Mouse (Mus musculus) testis, adult 2 months (tissue): ENCODE measurements around the gene Cacybp. TPM values are rescaled to one million over a fixed set of nuclear protein-coding genes. Genes with fewer than 3 reads are reported as not detected.

Source experiments
- H3K27ac ChIP-seq: fragments of 200-500 bp; 2 replicates; pipeline ENCODE4 v1.5.1; 2012; ENCODE audit warnings: low read depth, low read length; ENCODE audit not compliant: control insufficient read depth, insufficient read depth
- H3K27me3 ChIP-seq: fragments of 200-500 bp; 2 replicates; pipeline ENCODE4 v1.6.1; 2012; ENCODE audit warnings: mild to moderate bottlenecking, low read length, moderate library complexity; ENCODE audit not compliant: control insufficient read depth, insufficient read depth
- H3K36me3 ChIP-seq: fragments of 200-500 bp; 2 replicates; pipeline ENCODE4 v1.6.1; 2012; ENCODE audit warnings: mild to moderate bottlenecking, low read length; ENCODE audit not compliant: control insufficient read depth, insufficient read depth
- H3K4me1 ChIP-seq: fragments of 200-500 bp; 2 replicates; pipeline ENCODE4 v1.6.1; 2012; ENCODE audit warnings: low read length; ENCODE audit not compliant: control insufficient read depth, insufficient read depth
- H3K4me3 ChIP-seq: fragments of 200-500 bp; 2 replicates; pipeline ENCODE4 v1.5.1; 2012; ENCODE audit warnings: low read depth, mild to moderate bottlenecking, low read length, moderate library complexity, mixed read lengths; ENCODE audit not compliant: control insufficient read depth
- CTCF ChIP-seq: fragments of 200-500 bp; IDR thresholded peaks from 2 replicates; pipeline ENCODE4 v1.5.1; 2012; ENCODE audit warnings: low read depth, mild to moderate bottlenecking, inconsistent platforms, low read length, moderate library complexity; ENCODE audit not compliant: control insufficient read depth, insufficient read depth, insufficient replicate concordance
- POLR2A ChIP-seq: fragments of 200-500 bp; IDR thresholded peaks from 2 replicates; pipeline ENCODE4 v1.6.1; 2012; ENCODE audit warnings: low read depth, mild to moderate bottlenecking, inconsistent platforms, low read length, moderate library complexity; ENCODE audit not compliant: control insufficient read depth
- polyA plus RNA-seq: library from polyadenylated mRNA; depleted of rRNA; stranded (reverse); fragments of >200 nt; gene quantifications from 2 replicates; pipeline ENCODE4 v1.2.3, GENCODE M21; 2012

Gene Cacybp
- polyA plus RNA-seq, 1 experiment = 9.8 TPM

DNA sequence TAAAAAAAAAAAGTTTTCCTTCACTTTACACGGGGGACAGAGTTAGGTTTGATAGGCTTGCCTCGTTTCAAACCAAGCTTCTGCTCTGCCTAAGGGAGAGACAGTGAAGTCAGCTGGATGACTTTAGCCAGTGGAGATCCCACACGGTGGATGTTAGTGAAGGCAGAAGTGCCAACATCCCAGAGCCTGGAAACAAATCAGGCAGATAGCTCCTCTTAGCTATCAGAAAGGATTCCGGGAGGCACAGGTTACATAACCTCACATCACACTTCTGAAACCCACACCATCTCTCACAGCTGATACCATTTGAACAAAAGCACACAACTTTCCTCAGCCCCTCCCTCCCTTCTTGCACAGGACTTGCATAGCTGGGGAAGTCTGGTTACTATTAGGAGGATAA, 38.1 kb upstream of the Cacybp start:
- Histone ChIP-seq H3K27me3 (no peaks in the 10 kb centered on the region), H3K36me3 (no peaks in the 10 kb centered on the region), H3K4me3 (no peak overlapping the region), H3K27ac (no peak overlapping the region), H3K4me1 (no peaks in the 10 kb centered on the region)
- no peak for TF ChIP-seq POLR2A
- TF ChIP-seq CTCF = no peak

DNA sequence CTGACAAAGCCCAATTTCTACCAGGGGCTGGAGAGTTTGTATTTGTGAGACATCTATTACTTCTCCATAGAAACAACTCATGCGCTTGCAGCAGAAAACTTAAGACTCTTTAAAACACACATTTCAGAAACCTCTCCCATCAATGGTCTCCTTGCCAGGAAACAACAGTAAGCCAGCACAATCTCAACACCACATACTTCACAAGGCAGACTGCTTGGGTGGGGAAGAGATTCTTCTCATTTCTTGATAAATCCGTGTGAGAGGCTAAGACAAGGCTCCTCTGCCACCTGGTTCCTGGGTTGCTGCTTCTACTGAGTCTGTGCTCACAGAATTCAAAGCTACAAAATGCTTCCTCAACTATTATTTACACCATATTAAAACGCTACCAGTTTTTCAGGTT, 37.1 kb upstream of the Cacybp start:
- no peaks in the 10 kb centered on the region for H3K4me1 ChIP-seq
- H3K36me3 ChIP-seq = no peaks in the 10 kb centered on the region
- no peak overlapping the region for H3K4me3 ChIP-seq
- H3K27me3 ChIP-seq = no peaks in the 10 kb centered on the region
- no peak overlapping the region for H3K27ac ChIP-seq
- TF ChIP-seq CTCF = no peak
- TF ChIP-seq POLR2A = no peak

DNA sequence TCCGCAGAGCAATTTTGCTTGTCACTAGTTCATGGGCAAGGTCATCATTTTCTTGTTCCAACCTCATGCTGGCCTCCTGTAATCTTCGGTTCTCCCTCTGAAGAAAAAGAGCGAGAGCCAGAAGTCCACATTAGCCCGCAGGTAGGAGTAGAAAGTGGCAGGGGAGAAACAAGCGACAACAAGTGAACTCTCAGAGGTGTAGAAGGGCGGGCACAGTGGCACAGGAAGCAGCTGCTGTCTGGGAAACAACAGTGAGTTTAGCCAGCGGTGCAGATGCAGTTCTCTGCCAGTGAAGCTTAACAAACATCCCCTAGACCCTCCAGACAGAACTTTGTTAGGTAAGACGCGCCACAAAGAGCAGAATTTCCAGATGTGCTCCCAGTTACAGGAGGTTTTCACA, 34.8 kb upstream of the Cacybp start:
- no peaks in the 10 kb centered on the region for H3K36me3 ChIP-seq
- H3K27ac ChIP-seq = no peak overlapping the region
- no peak overlapping the region for H3K4me3 ChIP-seq
- H3K27me3 ChIP-seq = no peaks in the 10 kb centered on the region
- TF ChIP-seq POLR2A (no peak), CTCF (no peak)
- H3K4me1 ChIP-seq = no peaks in the 10 kb centered on the region

DNA sequence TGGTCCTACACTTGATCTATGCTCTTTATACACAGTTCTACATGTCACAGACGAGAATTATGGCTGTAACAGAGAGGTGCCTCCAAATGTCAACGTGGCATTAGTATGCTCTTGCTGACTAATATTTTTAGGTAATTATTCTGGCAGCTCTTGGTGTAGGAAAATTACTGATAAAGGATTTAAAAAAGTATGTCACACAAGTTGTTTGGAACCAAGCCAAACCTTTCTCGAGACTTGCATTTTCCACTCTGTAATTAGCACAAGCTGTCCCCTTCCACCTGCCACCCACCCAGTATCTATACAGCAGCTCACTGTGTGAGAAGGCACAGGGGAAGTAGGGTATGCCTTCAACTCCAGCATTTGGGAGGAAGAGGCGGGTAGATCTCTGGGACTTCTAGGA, 34.2 kb upstream of the Cacybp start:
- no peaks in the 10 kb centered on the region for H3K27me3 ChIP-seq

DNA sequence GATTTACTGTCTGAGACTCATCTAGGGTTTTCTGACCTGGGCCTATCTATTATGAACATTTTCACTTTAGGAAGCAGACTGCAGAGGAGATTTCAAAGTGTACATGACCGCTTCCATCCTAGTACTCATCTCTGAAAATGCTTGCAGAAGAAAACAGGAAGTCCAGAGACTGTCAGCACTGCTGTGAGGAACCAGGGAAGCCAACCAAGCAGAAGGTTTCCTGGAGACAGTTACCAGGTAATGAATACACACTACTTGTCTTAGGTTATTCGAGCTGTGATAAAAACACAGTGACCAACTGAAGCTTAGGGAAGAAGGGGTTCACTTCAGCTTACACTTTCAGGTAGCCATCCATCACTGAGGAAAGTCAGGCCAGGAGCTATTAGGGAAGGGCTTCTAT, 33.3 kb upstream of the Cacybp start:
- Histone ChIP-seq H3K4me1 (no peaks in the 10 kb centered on the region), H3K27ac (no peak overlapping the region), H3K27me3 (no peaks in the 10 kb centered on the region), H3K36me3 (no peaks in the 10 kb centered on the region), H3K4me3 (no peak overlapping the region)
- no peak for TF ChIP-seq CTCF
- TF ChIP-seq POLR2A = no peak

More for the DNA sequence above, 34.2 kb upstream of the Cacybp start:
- Histone ChIP-seq H3K27ac (no peak overlapping the region), H3K4me1 (no peaks in the 10 kb centered on the region), H3K36me3 (no peaks in the 10 kb centered on the region), H3K4me3 (no peak overlapping the region)
- no peak for TF ChIP-seq CTCF
- TF ChIP-seq POLR2A = no peak

DNA sequence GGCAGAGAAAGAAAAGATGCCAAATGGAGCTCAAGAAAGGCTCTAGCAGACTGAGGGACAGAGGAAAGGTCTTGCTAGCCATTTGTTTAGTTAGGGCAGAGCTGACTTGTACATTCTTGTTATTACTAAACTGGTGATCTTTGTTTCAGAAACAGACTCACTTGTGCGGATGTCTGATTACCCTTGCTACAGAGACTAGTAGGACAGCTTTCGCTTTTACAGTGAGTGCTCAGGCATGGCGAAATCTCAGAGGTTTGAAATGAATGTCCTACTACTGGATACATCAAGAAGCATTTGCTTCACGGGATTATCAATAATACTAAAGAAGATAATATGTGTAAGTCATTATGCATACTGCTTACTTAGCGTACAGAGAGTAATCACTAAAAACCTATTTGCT, 32.0 kb upstream of the Cacybp start:
- Histone ChIP-seq H3K27me3 (no peaks in the 10 kb centered on the region), H3K4me3 (no peak overlapping the region), H3K27ac (no peak overlapping the region), H3K4me1 (no peaks in the 10 kb centered on the region), H3K36me3 (no peaks in the 10 kb centered on the region)
- TF ChIP-seq POLR2A (no peak), CTCF (no peak)

DNA sequence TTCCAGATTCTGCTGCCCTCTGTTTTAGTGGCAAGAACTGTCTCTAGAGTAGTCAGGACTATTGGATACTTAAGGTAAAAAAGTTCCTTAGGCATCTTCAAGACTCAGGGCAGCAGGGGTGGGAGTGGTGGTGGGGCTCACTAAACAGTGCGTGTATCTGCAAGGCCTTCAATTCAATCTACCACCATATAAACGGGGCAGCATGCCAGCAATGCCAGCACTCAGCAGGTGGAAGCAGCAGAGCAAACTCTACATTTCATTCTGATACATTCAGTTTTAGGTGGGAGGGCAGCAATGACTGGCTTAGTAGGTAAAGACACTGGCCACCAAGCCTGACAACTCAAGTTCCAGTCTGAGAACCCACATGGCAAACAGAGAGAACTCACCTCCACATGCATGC, 27.4 kb upstream of the Cacybp start:
- H3K36me3 ChIP-seq = no peaks in the 10 kb centered on the region
- no peaks in the 10 kb centered on the region for H3K27me3 ChIP-seq
- H3K4me3 ChIP-seq = no peak overlapping the region; the same call in 1 of the 2 replicates
- H3K27ac ChIP-seq = no peak overlapping the region
- no peaks in the 10 kb centered on the region for H3K4me1 ChIP-seq
- TF ChIP-seq CTCF (no peak), POLR2A (no peak)

DNA sequence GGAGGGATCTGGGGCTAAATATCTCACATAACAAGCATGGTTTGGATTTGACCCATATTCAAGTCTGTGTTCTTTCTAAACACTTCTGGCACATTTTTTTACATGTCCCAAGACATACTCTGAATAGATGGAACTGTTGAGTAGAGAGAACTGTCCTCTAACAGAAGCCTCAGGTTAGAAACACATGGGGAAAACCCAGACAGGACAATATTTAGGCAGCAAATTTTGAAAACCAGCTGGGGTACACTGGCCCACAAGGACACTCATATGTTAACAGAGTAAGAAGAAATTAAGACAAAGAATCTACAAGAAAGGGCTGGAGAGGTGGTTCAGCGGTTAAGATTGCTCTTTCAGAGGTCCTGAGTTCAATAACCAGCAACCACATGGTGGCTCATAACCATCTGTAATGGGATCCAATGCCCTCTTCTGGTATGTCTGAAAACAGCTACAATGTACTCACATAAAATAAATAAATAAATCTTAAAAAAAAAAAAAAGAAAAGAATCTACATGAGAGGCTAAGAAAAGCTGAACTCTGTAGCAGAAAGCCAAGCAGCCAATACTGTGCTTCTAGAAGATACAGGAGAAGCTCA, 26.3 kb upstream of the Cacybp start:
- Histone ChIP-seq H3K27ac (no peak overlapping the region), H3K36me3 (no peaks in the 10 kb centered on the region), H3K27me3 (no peaks in the 10 kb centered on the region), H3K4me1 (no peaks in the 10 kb centered on the region), H3K4me3 (no peak overlapping the region)
- no peak for TF ChIP-seq CTCF
